Mouse (Mus musculus): Measurements from ENCODE around the gene Gnpnat1.

Gnpnat1 gene

GRCm38 (mm10) chr14:45399836-45400235, 4.9 kb downstream of the Gnpnat1 start:
- peak; percentile 9 for DNase-seq

GRCm38 (mm10) chr14:45389194-45389593, 15.5 kb downstream of the Gnpnat1 start:
- DNase-seq, result no peak

GRCm38 (mm10) chr14:45388345-45389181, 16.1 kb downstream of the Gnpnat1 start:
- DNase-seq, result peak; percentile 92

GRCm38 (mm10) chr14:45387480-45387879, 17.2 kb downstream of the Gnpnat1 start:
- peak; percentile 23 for DNase-seq

GRCm38 (mm10) chr14:45385596-45385995, 19.1 kb downstream of the Gnpnat1 start:
- DNase-seq, result no peak

- no peak for DNase-seq
These were observed 21.8 kb downstream of the Gnpnat1 start for GRCm38 (mm10) chr14:45382912-45383311.

- no peak for DNase-seq
These were observed 24.0 kb downstream of the Gnpnat1 start for GRCm38 (mm10) chr14:45380756-45381155.

- no peak for DNase-seq
These were observed 25.9 kb downstream of the Gnpnat1 start for GRCm38 (mm10) chr14:45378771-45379170.

GRCm38 (mm10) chr14:45365196-45365587, 39.5 kb downstream of the Gnpnat1 start:
- no peak for DNase-seq

GRCm38 (mm10) chr14:45364211-45365195, 40.2 kb downstream of the Gnpnat1 start:
- DNase-seq, result no peak

- peak; percentile 97 for DNase-seq
These were observed 53.5 kb downstream of the Gnpnat1 start, which contains the start of gene Styx for GRCm38 (mm10) chr14:45350931-45351859. TSS of gene Styx (plus strand) at chr14:45351093.

GRCm38 (mm10) chr14:45329589-45330181, 75.0 kb downstream of the Gnpnat1 start, which contains the start of gene Psmc6:
TSS of gene Psmc6 (plus strand) at chr14:45329788.
- peak; percentile 95 for DNase-seq

- no peak for DNase-seq
These were observed 75.6 kb downstream of the Gnpnat1 start for GRCm38 (mm10) chr14:45329018-45329588.

- DNase-seq, result no peak
These were observed 76.5 kb downstream of the Gnpnat1 start for GRCm38 (mm10) chr14:45328072-45328713.

Data from embryo, embryonic 11 days (tissue).